Mouse (Mus musculus): ENCODE data around the gene Cdc16.

DNA sequence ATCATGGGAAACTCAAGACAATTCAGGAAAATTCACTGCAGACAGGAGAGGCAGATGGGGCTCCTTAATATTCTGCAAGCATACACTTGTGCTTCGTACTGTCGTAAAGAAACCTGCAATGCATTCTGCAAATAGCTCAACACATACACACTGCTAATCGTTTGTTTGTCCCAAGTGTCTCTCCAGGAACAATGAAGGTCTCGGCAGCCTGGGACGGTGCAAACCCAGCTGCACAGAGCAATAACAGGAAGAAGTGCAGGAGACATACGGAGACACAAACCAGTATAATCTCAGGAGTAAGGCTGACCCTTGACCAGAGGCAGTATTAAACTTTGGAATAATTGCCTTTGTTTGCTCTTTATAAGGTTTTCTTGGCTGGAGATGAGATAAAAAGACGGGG, 996 bp upstream of the Cdc16 start:
- TF ChIP-seq CTCF (IDR thresholded peaks at IDR 0.05; ENCODE audit: low read depth) (no peak), EP300 (IDR thresholded peaks at IDR 0.05; ENCODE audit: low read depth) (no peak)

Measured in heart, postnatal 0 days (tissue).